Mouse (Mus musculus) embryo, embryonic 9.5 days (tissue): ENCODE measurements around the gene Prkch.

Experiments used
- DNase-seq: peaks from one replicate; pipeline ENCODE4 v3.0.0-alpha.2; 2017; ENCODE audit errors: extremely low spot score

The Prkch gene

DNA sequence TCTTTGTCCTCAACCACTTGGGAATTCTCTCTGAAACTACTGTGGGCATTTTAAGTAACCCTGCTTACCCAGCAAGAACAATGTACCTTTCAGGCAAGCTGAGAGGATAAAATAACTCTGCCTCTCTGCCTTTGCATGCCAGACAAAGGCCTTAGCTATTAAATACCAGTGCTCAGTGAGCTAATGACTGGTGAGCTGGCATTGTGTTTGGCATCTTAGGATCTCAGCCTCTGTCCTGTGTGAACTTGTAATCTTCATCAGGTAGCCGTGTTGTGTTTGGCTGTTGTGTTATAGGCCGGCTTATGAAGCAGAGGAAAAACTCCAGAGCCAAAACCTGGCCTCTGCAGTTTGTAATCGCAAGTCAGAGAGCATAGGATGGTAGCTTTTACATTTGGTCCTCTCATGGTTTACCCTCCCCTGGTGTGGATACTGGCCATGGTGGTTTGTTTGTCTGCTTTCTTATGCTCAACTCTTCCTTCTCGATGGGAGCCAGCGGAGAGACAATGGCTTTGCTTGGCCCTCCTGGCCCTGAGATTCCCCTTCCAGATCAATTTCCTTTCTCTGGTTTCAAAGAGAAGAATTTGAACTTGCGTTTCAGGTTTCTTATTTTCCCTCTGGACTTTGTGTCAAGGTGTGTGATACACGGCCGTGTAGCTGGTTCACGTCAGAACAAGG, 170.0 kb downstream of the Prkch start:
- no peak for DNase-seq

- no peak for DNase-seq
Observed at GRCm38 (mm10) chr12:73755646-73756045, 171.1 kb downstream of the Prkch start.

DNA sequence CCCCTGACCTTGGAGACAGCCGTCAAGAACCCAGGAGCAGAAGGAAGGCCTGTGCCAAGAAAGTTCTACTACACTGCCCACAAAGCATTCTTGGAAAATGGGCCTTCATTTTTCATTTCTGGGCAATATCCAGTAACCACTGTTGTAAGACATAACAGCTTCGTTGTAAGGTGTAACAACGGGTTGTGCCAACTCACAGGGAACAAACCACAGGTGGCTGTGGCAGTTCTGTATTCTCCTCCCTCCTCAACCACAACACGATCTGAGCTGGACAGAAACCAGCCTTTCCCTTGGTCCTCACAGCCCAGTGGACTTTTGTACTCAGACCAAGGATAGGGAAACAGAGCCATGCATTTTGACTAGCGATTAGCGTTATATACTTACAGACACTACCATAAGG, 171.9 kb downstream of the Prkch start:
- no peak for DNase-seq

- no peak for DNase-seq
Observed at GRCm38 (mm10) chr12:73762001-73762400, 177.4 kb downstream of the Prkch start.

- no peak for DNase-seq
Observed at GRCm38 (mm10) chr12:73762762-73763161, 178.2 kb downstream of the Prkch start.

- DNase-seq: no peak
Observed at GRCm38 (mm10) chr12:73764649-73765525, 180.3 kb downstream of the Prkch start.

- no peak for DNase-seq
Observed at GRCm38 (mm10) chr12:73766152-73766551, 181.6 kb downstream of the Prkch start.

DNA sequence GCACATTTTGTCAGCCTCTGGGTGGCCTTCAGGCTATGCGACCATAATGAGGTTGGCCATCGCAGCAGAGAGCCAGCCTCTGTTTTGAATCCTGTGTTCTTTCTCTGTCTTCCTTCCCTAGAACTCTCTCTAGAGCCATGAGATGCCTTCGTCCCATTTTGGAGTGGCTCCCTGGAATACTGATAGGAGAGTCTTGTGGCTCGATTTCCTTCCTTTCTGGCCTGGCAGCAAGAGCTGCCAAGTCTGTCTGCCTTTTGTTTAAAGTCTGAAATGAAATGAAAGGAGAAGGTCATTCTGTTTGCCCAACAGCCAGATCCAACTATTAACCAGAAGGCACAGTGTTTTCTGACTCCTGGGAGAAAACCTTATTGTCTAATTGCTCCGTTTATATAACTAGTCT, 184.2 kb downstream of the Prkch start:
- DNase-seq: no peak

- no peak for DNase-seq
Observed at GRCm38 (mm10) chr12:73769536-73769935, 184.9 kb downstream of the Prkch start.

DNA sequence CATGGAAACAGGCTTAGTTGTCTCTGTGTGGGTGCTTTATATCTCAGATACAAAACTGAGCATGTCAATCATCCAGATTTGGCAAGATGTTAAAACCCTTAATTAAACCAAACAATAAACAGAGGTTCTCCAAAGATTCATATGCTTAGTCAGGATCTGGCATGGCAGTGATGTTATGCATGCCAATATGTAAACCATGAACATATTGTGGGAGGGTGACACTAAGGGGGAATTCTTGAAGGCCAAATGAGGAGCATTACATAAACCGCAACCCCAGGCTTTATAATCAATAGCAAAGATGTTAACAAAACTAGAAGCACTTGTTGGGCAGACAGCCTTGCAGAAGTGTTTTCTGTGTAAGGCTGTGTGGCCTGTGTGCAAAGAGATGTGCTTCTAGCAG, 186.2 kb downstream of the Prkch start:
- DNase-seq: no peak

DNA sequence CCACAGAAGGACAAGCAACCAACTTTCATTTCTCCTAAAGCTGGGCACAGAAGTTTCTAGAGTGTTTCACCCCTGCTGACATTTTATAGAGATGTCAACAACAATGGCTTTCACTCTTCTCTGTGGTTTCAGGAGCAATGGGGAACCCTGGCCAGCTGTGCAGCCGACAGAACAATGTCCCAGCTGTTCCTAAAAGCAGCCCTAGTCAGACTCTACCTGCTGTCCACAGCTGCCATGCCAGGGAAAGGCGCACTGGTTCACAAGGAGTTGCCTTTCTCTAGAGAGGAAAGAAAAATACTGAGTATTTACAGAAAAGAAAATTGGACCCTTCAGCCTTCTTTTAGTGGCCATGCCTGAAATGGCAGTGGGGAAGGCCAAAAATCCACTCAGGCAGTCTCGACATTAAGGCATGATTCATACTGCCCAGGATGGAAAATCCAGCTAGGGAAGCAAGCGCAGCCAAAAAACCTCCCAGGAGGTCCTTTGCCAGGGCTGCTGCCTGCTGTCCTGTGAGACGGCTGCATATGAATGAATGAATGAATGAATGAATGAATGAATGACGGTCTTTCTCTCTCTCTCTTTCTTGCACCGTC, 190.3 kb downstream of the Prkch start:
- DNase-seq: no peak

- no peak for DNase-seq
Observed at GRCm38 (mm10) chr12:73776401-73776945, 191.9 kb downstream of the Prkch start.

- no peak for DNase-seq
Observed at GRCm38 (mm10) chr12:73777673-73778072, 193.1 kb downstream of the Prkch start.

- DNase-seq: no peak
Observed at GRCm38 (mm10) chr12:73779332-73780231, 195.0 kb downstream of the Prkch start.

GRCm38 (mm10) chr12:73781425-73782032, 196.9 kb downstream of the Prkch start:
- no peak for DNase-seq

DNA sequence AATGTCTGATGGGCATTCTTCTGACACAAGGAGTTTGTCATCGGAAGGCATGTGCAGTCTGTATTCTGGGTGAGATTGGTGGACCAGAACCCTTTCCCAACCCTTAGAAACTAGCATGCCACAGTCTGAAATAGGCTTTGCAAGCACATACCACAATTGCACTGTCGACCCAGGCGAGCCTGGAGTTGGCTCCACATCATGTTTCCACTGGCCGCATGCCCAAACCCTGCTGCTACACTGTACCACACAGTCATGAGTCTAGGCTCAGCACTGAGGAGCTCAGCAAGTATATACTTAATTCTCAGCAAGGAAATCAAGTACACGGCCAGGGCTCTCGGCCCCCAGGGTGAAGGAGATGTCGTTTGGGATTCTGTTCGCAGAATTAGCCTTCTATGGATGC, 202.3 kb downstream of the Prkch start:
- DNase-seq: no peak

GRCm38 (mm10) chr12:73788850-73789249, 204.3 kb downstream of the Prkch start:
- no peak for DNase-seq

DNA sequence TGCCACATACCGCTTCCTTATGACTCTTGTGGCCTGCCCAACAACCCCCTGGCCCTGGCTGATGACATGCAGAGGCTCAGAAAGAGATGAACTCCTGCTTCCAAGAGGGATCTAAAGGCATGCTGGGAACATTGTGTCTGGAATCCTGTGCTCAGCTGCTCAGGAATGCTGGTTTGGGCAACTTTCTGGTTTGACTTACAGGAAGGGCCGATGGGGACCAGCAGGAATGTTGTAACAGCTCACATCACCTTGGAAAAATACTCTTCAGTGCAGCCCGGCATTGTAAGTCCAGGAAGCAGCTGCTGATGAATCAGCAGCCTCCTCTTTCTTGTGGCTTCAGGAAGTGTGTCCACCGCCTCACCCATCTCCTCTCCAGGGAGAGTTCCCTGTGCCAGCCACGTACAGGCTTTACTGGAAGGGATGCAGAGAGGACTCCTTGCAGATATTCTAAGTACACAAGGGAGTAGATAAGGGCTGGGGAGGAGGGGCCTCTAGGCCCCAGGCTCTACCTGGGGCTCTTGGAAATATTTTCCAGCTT, 206.0 kb downstream of the Prkch start:
- no peak for DNase-seq

DNA sequence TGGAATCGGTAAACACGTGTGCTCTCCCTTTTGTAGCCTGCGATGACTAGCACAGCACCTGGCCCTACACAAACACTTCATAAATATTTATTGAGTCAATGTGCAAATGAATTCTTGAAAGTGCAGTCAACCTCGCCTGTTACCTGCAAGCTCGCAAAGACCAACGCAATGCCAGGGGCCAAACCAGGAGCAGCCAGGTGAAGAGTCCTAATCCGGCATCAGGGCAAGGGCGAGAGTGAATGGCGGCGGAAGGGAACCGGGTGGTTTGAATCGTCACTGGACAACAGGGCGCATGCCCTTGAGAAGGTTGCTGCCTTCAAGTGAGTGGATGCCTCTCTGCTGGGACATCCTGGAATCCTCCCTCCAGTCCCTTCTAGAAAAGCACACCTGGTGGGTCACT, 208.6 kb downstream of the Prkch start:
- no peak for DNase-seq

GRCm38 (mm10) chr12:73793744-73794143, 209.1 kb downstream of the Prkch start:
- no peak for DNase-seq
